Mouse (Mus musculus): ENCODE results near the gene Tnfrsf23. TPM values are rescaled to one million over a fixed set of nuclear protein-coding genes. Genes with fewer than 3 reads are reported as not detected.

Tnfrsf23 gene
- total RNA-seq, 2 experiments from 2014 or later = 1.1 to 1.4 TPM

Other genes with a start within 250 kb of the Tnfrsf23 start
- gene Cdkn1c, start 224.8 kb downstream of the Tnfrsf23 start, total RNA-seq (2021) = 1 to 10 TPM; 3.6 to 6.7 TPM
- under 1 TPM; 0.28 to 0.65 TPM for gene Slc22a18, start 212.1 kb downstream of the Tnfrsf23 start, total RNA-seq (2021)
- not detected for gene Phlda2, start 182.7 kb downstream of the Tnfrsf23 start, total RNA-seq (2021)
- 100 to 1,000 TPM; 114 to 122 TPM for gene Nap1l4, start 136.8 kb downstream of the Tnfrsf23 start, total RNA-seq (2021)
- gene Cars, start 85.8 kb downstream of the Tnfrsf23 start, total RNA-seq (2021) = 10 to 100 TPM; 46.3 to 51.5 TPM
- gene Tnfrsf26, start 57.1 kb downstream of the Tnfrsf23 start, total RNA-seq (2021) = under 1 TPM in 1 of 2 experiments, not detected in 1; 0.10 TPM
- gene Tnfrsf22, start 36.2 kb downstream of the Tnfrsf23 start, total RNA-seq (2021) = 1 to 10 TPM; 1.7 to 2.7 TPM
- gene Osbpl5, start 71.1 kb upstream of the Tnfrsf23 start, total RNA-seq (2021) = 10 to 100 TPM; 28.2 to 28.3 TPM
- gene Mrgprg, start 81.1 kb upstream of the Tnfrsf23 start, total RNA-seq (2021) = not detected
- 1 to 10 TPM; 5.4 to 6.5 TPM for gene Mrgpre, start 98.6 kb upstream of the Tnfrsf23 start, total RNA-seq (2021)
- gene Nadsyn1, start 137.0 kb upstream of the Tnfrsf23 start, total RNA-seq (2021) = 1 to 10 TPM; 5.9 to 6.9 TPM
- gene Dhcr7, start 137.3 kb upstream of the Tnfrsf23 start, total RNA-seq (2021) = 10 to 100 TPM; 39.0 to 40.8 TPM
- gene Gm498, start 181.0 kb upstream of the Tnfrsf23 start, total RNA-seq (2021) = not detected

All from layer of hippocampus, postnatal 36 days (tissue).